Mouse (Mus musculus) liver, adult 2 months (tissue): ENCODE measurements around the gene Mis12. TPM values are rescaled to one million over a fixed set of nuclear protein-coding genes. Genes with fewer than 3 reads are reported as not detected.

ENCODE experiments used
- DNase-seq: peaks from one replicate; pipeline ENCODE4 v3.0.0-alpha.2; 2011; ENCODE audit warnings: low read depth, low spot score; ENCODE audit errors: extremely low read depth
- H3K27ac ChIP-seq: fragments of 200-500 bp; replicated peaks from 2 replicates; pipeline ENCODE4 v1.5.1; 2012; ENCODE audit warnings: low read depth, mild to moderate bottlenecking, control low read depth, inconsistent platforms, low read length; ENCODE audit not compliant: insufficient read depth
- H3K27me3 ChIP-seq: fragments of 200-500 bp; 2 replicates; pipeline ENCODE4 v1.6.1; 2012; ENCODE audit warnings: mild to moderate bottlenecking, moderate library complexity, low read length, inconsistent platforms; ENCODE audit not compliant: control insufficient read depth, insufficient read depth
- H3K36me3 ChIP-seq: fragments of 200-500 bp; 2 replicates; pipeline ENCODE4 v1.6.1; 2012; ENCODE audit warnings: low read length, inconsistent platforms; ENCODE audit not compliant: control insufficient read depth, insufficient read depth
- H3K4me1 ChIP-seq: fragments of 200-500 bp; 2 replicates; pipeline ENCODE4 v1.6.1; 2011; ENCODE audit warnings: low read length; ENCODE audit not compliant: control insufficient read depth, insufficient read depth
- H3K4me3 ChIP-seq: fragments of 200-500 bp; 2 replicates; pipeline ENCODE4 v1.5.1; 2011; ENCODE audit warnings: low read depth, mild to moderate bottlenecking, control low read depth, low read length, moderate library complexity; ENCODE audit not compliant: insufficient read depth
- H3K79me2 ChIP-seq: fragments of 200-500 bp; 2 replicates; pipeline ENCODE4 v1.6.1; 2012; ENCODE audit warnings: inconsistent platforms, mild to moderate bottlenecking, low read length, moderate library complexity; ENCODE audit not compliant: control insufficient read depth, insufficient read depth
- H3K9ac ChIP-seq: fragments of 200-500 bp; 2 replicates; pipeline ENCODE4 v1.6.1; 2012; ENCODE audit warnings: low read depth, mild to moderate bottlenecking, control low read depth, inconsistent platforms, low read length
- CTCF ChIP-seq: fragments of 200-500 bp; IDR thresholded peaks from 2 replicates; pipeline ENCODE4 v1.5.1; 2011; ENCODE audit warnings: low read depth, low read length, control low read depth
- POLR2A ChIP-seq: fragments of 200-500 bp; IDR thresholded peaks from 2 replicates; pipeline ENCODE4 v1.6.1; 2011; ENCODE audit warnings: low read length, control low read depth; ENCODE audit not compliant: insufficient read depth; ENCODE audit errors: extremely low read depth
- WGBS: fragments of 180-500 bp; shearing (Covaris S2); methylation state at CpG from one replicate; pipeline ENCODE4 v1.1.7; 2018; 5-methylcytosine and 5-hydroxymethylcytosine counted together
- polyA plus RNA-seq: library from polyadenylated mRNA; depleted of rRNA; stranded (reverse); fragments of >200 nt; gene quantifications from 2 replicates; pipeline ENCODE4 v1.2.3, GENCODE M21; 2012
- total RNA-seq: library from RNA; depleted of rRNA; stranded (reverse); fragments of >200 nt; gene quantifications from 2 replicates; pipeline ENCODE4 v1.2.3, GENCODE M21; 2014

Gene Mis12
- total and polyA plus RNA-seq, 2 experiments = 3.0 to 9.7 TPM

DNA sequence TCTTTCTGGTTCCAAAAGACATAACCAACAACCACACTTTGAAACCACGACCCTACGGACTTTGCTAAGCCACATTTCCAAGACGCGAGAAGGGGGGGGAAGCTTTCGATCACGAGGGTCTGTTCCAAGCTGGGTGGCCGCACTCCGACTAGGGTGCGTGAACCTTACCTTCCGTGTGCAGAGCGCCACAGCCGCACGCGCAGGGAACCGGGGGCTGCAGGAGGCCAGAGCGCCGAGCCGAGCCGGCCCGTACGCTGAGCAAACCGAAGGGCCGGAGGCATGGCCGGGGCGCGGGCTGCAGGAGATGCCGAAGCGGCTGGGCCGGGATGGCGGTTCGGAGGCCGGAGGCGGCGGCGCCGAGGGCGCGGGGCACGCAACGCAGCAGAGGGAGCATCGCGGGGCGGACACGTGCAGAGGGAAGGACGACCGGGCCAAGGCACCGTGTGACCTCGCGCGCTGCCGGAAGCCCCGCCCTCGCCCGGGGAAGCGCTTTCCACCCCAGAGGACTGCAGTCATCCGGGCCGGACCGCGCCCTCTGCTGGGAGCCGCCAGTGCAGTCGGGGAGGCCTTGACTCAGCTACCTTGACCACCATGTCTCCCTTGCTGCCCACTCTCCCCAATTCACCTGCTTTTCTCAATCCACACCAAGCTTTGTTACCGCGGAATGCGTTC, 36.7 kb upstream of the Mis12 start, which contains the start of gene C1qbp:
C1qbp (minus strand) TSS at position 470 of the 672 bp plus-strand sequence.
- peaks cover 26% of the 10 kb centered on the region for H3K36me3 ChIP-seq
- WGBS = under 1% methylated on average over 63 of the region's 64 CpGs
- H3K27me3 ChIP-seq = no peaks in the 10 kb centered on the region
- peak; percentile 94 for TF ChIP-seq CTCF
- TF ChIP-seq POLR2A = 0 out of 2 replicates have a peak, but pooled peaks have one; percentile 58
- H3K4me3 ChIP-seq = peak within 1 kb of the TSS; percentile 97
- peak; percentile 79 for DNase-seq
- H3K4me1 ChIP-seq = peaks cover 8% of the 10 kb centered on the region; the same call in 1 of the 2 replicates
- peak within 1 kb of the TSS; percentile 71 for H3K27ac ChIP-seq
- H3K79me2 ChIP-seq = peaks cover 6% of the 10 kb centered on the region; the same call in 1 of the 2 replicates
- H3K9ac ChIP-seq = peak within 1 kb of the TSS; percentile 92

DNA sequence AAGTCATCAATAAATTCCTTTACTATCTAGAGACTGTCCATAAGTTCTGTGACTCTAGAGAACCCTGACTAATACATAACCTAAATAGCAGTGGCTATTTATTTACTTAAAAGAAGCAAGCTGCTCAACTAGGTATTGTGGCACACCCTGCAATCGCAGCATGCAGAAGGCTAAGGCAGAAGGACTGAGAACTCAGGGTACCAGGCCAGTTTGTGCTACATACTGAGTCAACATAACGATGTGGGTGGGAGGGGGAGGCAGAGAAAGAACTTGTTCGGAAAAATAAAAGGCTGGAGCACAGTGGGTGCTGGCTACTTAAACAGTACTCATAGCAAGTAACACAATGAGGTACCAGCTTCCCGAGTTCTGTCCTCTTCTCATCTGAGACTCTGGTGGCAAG, 18.2 kb upstream of the Mis12 start:
- DNase-seq = no peak
- Histone ChIP-seq H3K27ac (no peak overlapping the region), H3K4me3 (no peak overlapping the region), H3K9ac (no peak overlapping the region; the same call in 1 of the 2 replicates), H3K79me2 (peaks cover 7% of the 10 kb centered on the region; the same call in 1 of the 2 replicates), H3K27me3 (no peaks in the 10 kb centered on the region), H3K4me1 (peaks cover 9% of the 10 kb centered on the region), H3K36me3 (peaks cover 30% of the 10 kb centered on the region)
- TF ChIP-seq CTCF (no peak), POLR2A (no peak)
- WGBS = 85% methylated on average over 4 of the region's 4 CpGs

DNA sequence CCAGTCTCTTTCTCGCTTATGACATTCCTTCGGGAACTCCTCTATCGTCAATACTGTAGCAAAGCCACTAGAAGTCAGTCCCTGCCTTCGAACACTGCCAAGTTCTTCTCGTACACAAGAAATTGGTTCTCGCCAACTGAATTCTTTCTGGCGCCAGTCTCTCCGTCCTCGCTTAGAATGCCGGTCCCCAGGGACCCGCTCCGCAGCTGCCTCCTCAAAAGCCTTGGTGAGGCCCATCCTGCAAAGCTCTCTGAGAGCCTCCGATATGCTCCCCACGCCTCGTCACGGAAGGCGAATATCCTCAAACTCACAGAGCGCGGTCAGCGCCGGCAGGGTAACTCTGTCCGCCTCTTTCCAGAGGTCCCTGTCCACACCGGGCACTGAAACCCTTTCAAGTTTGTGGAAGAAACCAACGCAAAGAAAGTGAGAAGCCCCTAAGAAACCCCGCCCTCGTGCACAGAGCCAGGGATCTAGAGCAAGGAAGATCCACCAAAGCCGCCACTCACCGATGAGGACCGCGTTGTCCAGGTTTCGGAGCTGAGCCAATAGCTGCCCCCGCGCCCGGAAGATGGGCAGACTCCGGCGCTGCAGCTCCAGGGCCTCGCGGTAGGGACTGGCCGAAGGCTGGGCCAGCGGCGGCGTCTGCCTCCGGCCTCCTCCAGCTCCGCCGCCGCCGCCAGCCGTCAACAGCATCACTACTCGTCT, 15.6 kb upstream of the Mis12 start:
- DNase-seq = peak; percentile 53
- Histone ChIP-seq H3K4me3 (peak overlapping the region; percentile 75), H3K4me1 (peaks cover 16% of the 10 kb centered on the region), H3K27me3 (no peaks in the 10 kb centered on the region), H3K9ac (peak overlapping the region; percentile 75), H3K27ac (peak overlapping the region; percentile 57), H3K36me3 (peaks cover 21% of the 10 kb centered on the region), H3K79me2 (peaks cover 7% of the 10 kb centered on the region; the same call in 1 of the 2 replicates)
- WGBS = under 1% methylated on average over 49 of the region's 49 CpGs
- TF ChIP-seq POLR2A (no peak), CTCF (no peak)

DNA sequence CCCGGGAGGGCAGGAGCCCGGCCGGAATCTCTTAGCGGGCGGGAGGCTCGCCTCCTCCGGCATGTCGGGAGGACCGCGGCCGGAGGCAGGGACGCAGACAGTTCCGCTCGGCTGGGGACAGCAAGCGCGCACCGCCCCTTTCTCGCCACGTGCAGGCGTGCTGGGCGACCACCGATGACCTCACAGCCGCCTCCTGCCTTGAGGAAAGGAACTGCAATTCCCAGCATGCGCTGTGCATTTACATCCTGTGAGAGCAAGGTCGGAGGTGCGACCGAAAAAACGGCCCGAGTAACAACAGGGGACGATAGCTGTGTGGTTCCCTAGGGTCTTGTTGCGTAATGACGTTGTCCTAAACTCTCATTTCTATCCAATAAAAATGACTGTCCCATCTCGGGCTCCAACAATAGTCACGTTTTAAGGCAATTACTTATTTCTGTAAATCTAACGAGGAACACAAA, 15.1 kb upstream of the Mis12 start, which contains the start of gene Dhx33:
Dhx33 (minus strand) TSS at position 122 of the 458 bp plus-strand sequence.
- DNase-seq = peak; percentile 98
- WGBS = under 1% methylated on average over 35 of the region's 35 CpGs
- Histone ChIP-seq H3K4me1 (peaks cover 19% of the 10 kb centered on the region), H3K9ac (peak within 1 kb of the TSS; percentile 75), H3K4me3 (peak within 1 kb of the TSS; percentile 75), H3K27me3 (no peaks in the 10 kb centered on the region), H3K27ac (peak within 1 kb of the TSS; percentile 64), H3K79me2 (peaks cover 7% of the 10 kb centered on the region; the same call in 1 of the 2 replicates), H3K36me3 (peaks cover 21% of the 10 kb centered on the region)
- TF ChIP-seq CTCF (0 out of 2 replicates have a peak, but pooled peaks have one; percentile 7), POLR2A (0 out of 2 replicates have a peak, but pooled peaks have one; percentile 43)

DNA sequence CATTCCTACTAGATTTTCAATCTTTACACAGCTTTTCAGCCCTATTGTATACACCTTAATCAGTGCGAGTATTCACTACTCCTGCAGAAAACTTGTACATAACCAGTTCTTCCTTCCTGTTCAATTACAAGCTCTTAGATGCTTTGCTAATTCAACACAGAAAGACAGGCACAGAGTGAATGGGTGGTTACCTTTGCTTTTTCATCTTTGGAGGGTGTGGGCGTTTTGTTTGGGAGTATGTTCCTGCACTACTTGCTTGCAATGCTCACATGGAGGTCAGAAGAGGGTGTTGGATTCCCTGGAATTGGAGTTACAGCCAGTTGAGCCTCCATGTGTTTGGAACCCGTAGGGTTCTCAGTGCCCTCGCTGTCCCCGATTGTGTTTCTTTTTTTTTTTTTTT, 14.4 kb upstream of the Mis12 start:
- TF ChIP-seq POLR2A = no peak
- no peak for TF ChIP-seq CTCF
- H3K4me1 ChIP-seq = peaks cover 22% of the 10 kb centered on the region
- H3K79me2 ChIP-seq = peaks cover 7% of the 10 kb centered on the region; the same call in 1 of the 2 replicates
- peak overlapping the region; percentile 64 for H3K27ac ChIP-seq
- H3K27me3 ChIP-seq = no peaks in the 10 kb centered on the region
- no peak overlapping the region for H3K4me3 ChIP-seq
- no peak overlapping the region for H3K9ac ChIP-seq
- peaks cover 23% of the 10 kb centered on the region for H3K36me3 ChIP-seq
- WGBS = 28% methylated on average over 5 of the region's 5 CpGs
- DNase-seq = peak; percentile 53
